Comparison of ENCODE assay signal across 8 mouse cellular contexts in genomic region chr2:173171956-173172355, GRCm38 (mm10). TPM values are rescaled to one million over a fixed set of nuclear protein-coding genes. Genes with fewer than 3 reads are reported as not detected.
DNase-seq lines count a peak whose midpoint lies in the region; ATAC-seq and TF ChIP-seq lines count a peak whose summit lies in the region.

No protein-coding gene starts in this region.

- intact Hi-C loops in left cerebral cortex, adult 2 months (cut with DNase I), result loop anchor here (5.0 kb wide), 1 partner anchor 150 kb away; the partner anchor contains the start of gene Rbm38

- no peaks in the 10 kb centered on the region for H3K9me3 ChIP-seq in hindbrain, embryonic 11.5 days (ENCODE audit: control insufficient read depth, low read length)
- H3K9me3 ChIP-seq in limb, embryonic 11.5 days (ENCODE audit: control insufficient read depth, low read length), result no peaks in the 10 kb centered on the region
- H3K9me3 ChIP-seq in neural tube, embryonic 14.5 days (ENCODE audit: control insufficient read depth, low read length), result no peaks in the 10 kb centered on the region

- peak in 1 of 2 experiments; percentile 13 for DNase-seq in left cerebral cortex, adult 2 months (ENCODE audit: extremely low spot score in 1 of 2, low spot score in 2 of 2)
- DNase-seq in left cerebral cortex, adult 8-10 months (ENCODE audit: low spot score in 2 of 2), result no peak
- no peak for DNase-seq in hindbrain, embryonic 11.5 days (ENCODE audit: low spot score)
- no peak for DNase-seq in limb, embryonic 11.5 days (ENCODE audit: low spot score)
- no peak for DNase-seq in left cerebral cortex, adult 11 months (ENCODE audit: low spot score)
- DNase-seq in Muller cell, postnatal 12 days (ENCODE audit: inconsistent ontology term), result no peak
- no peak for DNase-seq in right cerebral cortex, postnatal 4 days

- no peaks in the 10 kb centered on the region for H3K27me3 ChIP-seq in hindbrain, embryonic 11.5 days (ENCODE audit: control insufficient read depth, insufficient read depth, low read length)
- no peaks in the 10 kb centered on the region; the same call in 1 of the 2 replicates for H3K27me3 ChIP-seq in limb, embryonic 11.5 days (ENCODE audit: control insufficient read depth, insufficient read depth, low read length)
- H3K27me3 ChIP-seq in neural tube, embryonic 14.5 days (ENCODE audit: control insufficient read depth, insufficient read depth, low read length), result no peaks in the 10 kb centered on the region

- TF ChIP-seq CTCF in left cerebral cortex, adult 2 months (IDR thresholded peaks at IDR 0.05), result no peak

- H3K4me3 ChIP-seq in left cerebral cortex, adult 2 months, result no peak overlapping the region
- no peak overlapping the region for H3K4me3 ChIP-seq in hindbrain, embryonic 11.5 days (ENCODE audit: low read depth, low read length)
- H3K4me3 ChIP-seq in limb, embryonic 11.5 days (ENCODE audit: low read depth, low read length), result no peak overlapping the region
- H3K4me3 ChIP-seq in neural tube, embryonic 14.5 days (ENCODE audit: low read depth, low read length), result no peak overlapping the region

- H3K4me1 ChIP-seq in hindbrain, embryonic 11.5 days (replicated peaks; ENCODE audit: control insufficient read depth, insufficient read depth, low read length), result peaks cover 17% of the 10 kb centered on the region
- peaks cover 28% of the 10 kb centered on the region for H3K4me1 ChIP-seq in limb, embryonic 11.5 days (ENCODE audit: control insufficient read depth, insufficient read depth, low read length)
- H3K4me1 ChIP-seq in neural tube, embryonic 14.5 days (ENCODE audit: control insufficient read depth, insufficient read depth, low read length), result peaks cover 42% of the 10 kb centered on the region

- no peak for ATAC-seq in hindbrain, embryonic 11.5 days (ENCODE audit: low FRiP score)
- ATAC-seq in limb, embryonic 11.5 days (ENCODE audit: insufficient number of reproducible peaks, low FRiP score, low TSS enrichment, low read depth), result no peak; the same call in 1 of the 2 replicates
- peak; percentile 6 for ATAC-seq in neural tube, embryonic 14.5 days (ENCODE audit: low read depth)

- peak overlapping the region; percentile 34 for H3K4me2 ChIP-seq in hindbrain, embryonic 11.5 days (replicated peaks; ENCODE audit: low read depth, low read length)
- peak overlapping the region; percentile 39; the same call in 1 of the 2 replicates for H3K4me2 ChIP-seq in limb, embryonic 11.5 days (ENCODE audit: low read depth, severe bottlenecking)
- peak overlapping the region; percentile 6; the same call in 1 of the 2 replicates for H3K4me2 ChIP-seq in neural tube, embryonic 14.5 days (ENCODE audit: low read depth, low read length)

- peak overlapping the region; percentile 71 for H3K27ac ChIP-seq in left cerebral cortex, adult 2 months
- H3K27ac ChIP-seq in hindbrain, embryonic 11.5 days (ENCODE audit: low read depth, low read length), result peak overlapping the region; percentile 85
- peak overlapping the region; percentile 88 for H3K27ac ChIP-seq in limb, embryonic 11.5 days (replicated peaks; ENCODE audit: low read depth, low read length)
- H3K27ac ChIP-seq in neural tube, embryonic 14.5 days (ENCODE audit: low read depth, low read length), result peak overlapping the region; percentile 60

- no peaks in the 10 kb centered on the region for H3K36me3 ChIP-seq in hindbrain, embryonic 11.5 days (ENCODE audit: control insufficient read depth, insufficient read depth, low read length)
- H3K36me3 ChIP-seq in limb, embryonic 11.5 days (ENCODE audit: control insufficient read depth, insufficient read depth, low read length), result no peaks in the 10 kb centered on the region
- no peaks in the 10 kb centered on the region for H3K36me3 ChIP-seq in neural tube, embryonic 14.5 days (ENCODE audit: control insufficient read depth, insufficient read depth, low read length)

- no peak overlapping the region for H3K9ac ChIP-seq in hindbrain, embryonic 11.5 days (ENCODE audit: low read depth, low read length)
- 0 out of 2 replicates have a peak overlapping the region, but pooled peaks have one; percentile 7 for H3K9ac ChIP-seq in limb, embryonic 11.5 days (ENCODE audit: low read length)
- H3K9ac ChIP-seq in neural tube, embryonic 14.5 days (replicated peaks; ENCODE audit: low read depth, low read length), result no peak overlapping the region

- WGBS in hindbrain, embryonic 11.5 days, result 67% methylated on average over 5 of the region's 5 CpGs
- WGBS in limb, embryonic 11.5 days, result 49% methylated on average over 5 of the region's 5 CpGs
- WGBS in neural tube, embryonic 14.5 days, result 51% methylated on average over 5 of the region's 5 CpGs

RNA-seq across cellular contexts. Expression of gene Pck1, which starts 19.1 kb away (rescaled TPM):
- total RNA-seq in left cerebral cortex, adult 2 months (2021), result under 1 TPM in 1 of 2 experiments, not detected in 1; 0.11 TPM
- under 1 TPM in 1 of 4 experiments, not detected in 3; 0.11 TPM for total RNA-seq in left cerebral cortex, adult 8-10 months (2022)
- not detected in 2 replicates for polyA plus RNA-seq in hindbrain, embryonic 11.5 days (2014; fragmentation: Nextera tagmentation; extraction: Ambion mirVana)
- polyA plus RNA-seq in limb, embryonic 11.5 days (2014; fragmentation: Nextera tagmentation; extraction: Ambion mirVana), result 0.05 and 0.23 TPM in 2 replicates
- 0.07 and 0.13 TPM in 2 replicates for polyA plus RNA-seq in neural tube, embryonic 14.5 days (2014; fragmentation: Nextera tagmentation; extraction: Ambion mirVana)

RNA-seq across cellular contexts. Expression of gene Zbp1, which starts 46.8 kb away (rescaled TPM):
- total RNA-seq in left cerebral cortex, adult 2 months (2021), result under 1 TPM in 1 of 2 experiments, not detected in 1; 0.36 TPM
- total RNA-seq in left cerebral cortex, adult 8-10 months (2022), result 1 to 10 TPM in 2 of 4 experiments, not detected in 2; 1.4 to 1.7 TPM
- polyA plus RNA-seq in hindbrain, embryonic 11.5 days (2014; fragmentation: Nextera tagmentation; extraction: Ambion mirVana), result 0.33 TPM in 1 of 2 replicates, not detected in the other
- not detected in 2 replicates for polyA plus RNA-seq in limb, embryonic 11.5 days (2014; fragmentation: Nextera tagmentation; extraction: Ambion mirVana)
- polyA plus RNA-seq in neural tube, embryonic 14.5 days (2014; fragmentation: Nextera tagmentation; extraction: Ambion mirVana), result 0.12 TPM in 1 of 2 replicates, not detected in the other

RNA-seq across cellular contexts. Expression of gene Ctcfl, which starts 52.6 kb away (rescaled TPM):
- total RNA-seq in left cerebral cortex, adult 2 months (2021), result under 1 TPM in 1 of 2 experiments, not detected in 1; 0.14 TPM
- under 1 TPM in 1 of 4 experiments, not detected in 3; 0.21 TPM for total RNA-seq in left cerebral cortex, adult 8-10 months (2022)
- 0.06 TPM in 2 replicates for polyA plus RNA-seq in hindbrain, embryonic 11.5 days (2014; fragmentation: Nextera tagmentation; extraction: Ambion mirVana)
- 0.11 TPM in 1 of 2 replicates, not detected in the other for polyA plus RNA-seq in limb, embryonic 11.5 days (2014; fragmentation: Nextera tagmentation; extraction: Ambion mirVana)
- polyA plus RNA-seq in neural tube, embryonic 14.5 days (2014; fragmentation: Nextera tagmentation; extraction: Ambion mirVana), result 0.08 TPM in 1 of 2 replicates, not detected in the other
